Mouse (Mus musculus): ENCODE results near the gene Fbxo31. TPM values are rescaled to one million over a fixed set of nuclear protein-coding genes. Genes with fewer than 3 reads are reported as not detected.

The Fbxo31 gene
- 38.3 and 44.2 TPM in 2 replicates for polyA plus RNA-seq (2015; fragmentation: Nextera tagmentation; extraction: Ambion mirVana)

DNA sequence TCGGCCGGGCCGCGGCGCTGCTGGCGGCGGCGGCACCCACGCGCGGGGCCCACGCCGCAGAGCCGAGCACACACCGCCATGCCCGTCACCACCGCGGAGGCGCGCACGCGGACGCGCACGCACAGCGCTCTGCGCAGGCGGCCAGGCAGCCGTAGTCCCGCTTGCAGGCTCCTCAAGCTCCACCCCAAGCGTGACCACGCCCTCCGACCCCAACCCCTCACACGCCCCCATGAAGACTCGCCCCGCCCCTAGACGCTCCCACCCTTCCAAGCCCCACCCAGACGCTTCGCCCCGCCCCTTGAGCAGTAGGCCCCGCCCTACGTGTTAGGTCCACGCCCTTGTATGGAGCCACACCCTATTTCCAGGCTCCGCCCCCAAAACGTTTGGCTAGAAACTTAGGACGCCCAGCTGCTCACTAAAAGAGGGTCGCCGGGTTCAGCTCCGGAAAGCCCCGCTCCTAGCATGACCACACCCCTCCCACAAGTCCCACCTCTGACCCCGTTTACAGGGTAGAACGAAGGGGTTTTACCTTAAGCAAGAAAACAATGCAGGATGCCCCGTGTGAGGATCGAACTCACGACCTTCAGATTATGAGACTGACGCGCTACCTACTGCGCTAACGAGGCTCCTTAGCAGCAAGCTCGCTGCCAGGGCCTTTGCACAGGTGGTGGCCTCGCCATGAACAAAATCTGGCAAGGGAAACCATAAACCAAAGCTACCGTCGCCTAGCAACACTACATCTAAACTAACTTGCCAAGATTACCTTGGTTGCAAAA lies at the start of gene Fbxo31:
Gene Fbxo31, minus strand, starts transcription at position 131 of the 776 bp plus-strand sequence.
- Histone ChIP-seq H3K4me3 (replicated peaks) (peak within 1 kb of the TSS; percentile 92), H3K9me3 (replicated peaks) (no peaks in the 10 kb centered on the region), H3K36me3 (no peaks in the 10 kb centered on the region), H3K4me2 (peak within 1 kb of the TSS; percentile 83), H3K27me3 (replicated peaks) (peaks cover 6% of the 10 kb centered on the region; the same call in 1 of the 2 replicates), H3K9ac (replicated peaks) (peak within 1 kb of the TSS; percentile 89), H3K27ac (replicated peaks) (peak within 1 kb of the TSS; percentile 73), H3K4me1 (peaks cover 45% of the 10 kb centered on the region)
- ATAC-seq (ENCODE audit: low FRiP score), result peak; percentile 94
- WGBS, result 1% methylated on average over 47 of the region's 63 CpGs

DNA sequence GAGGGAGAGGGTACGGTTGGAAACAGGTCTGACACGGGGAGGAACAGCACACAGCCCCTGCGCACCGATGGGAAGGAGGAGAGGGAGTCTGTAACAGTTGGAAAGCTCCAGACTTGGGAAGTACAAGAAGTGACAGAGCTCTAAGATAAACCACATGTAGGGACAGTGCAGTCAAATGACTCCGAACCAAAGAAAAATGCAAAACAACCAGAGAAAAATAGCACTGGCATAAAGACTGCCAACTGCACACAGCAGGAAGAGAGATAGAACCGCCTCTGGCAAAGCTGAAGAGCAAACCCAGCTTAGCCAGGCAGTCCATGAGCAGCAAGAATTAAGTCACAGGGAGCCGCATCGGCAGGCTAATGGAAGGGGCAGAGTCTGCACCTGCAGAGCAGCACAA lies 44.4 kb upstream of the Fbxo31 start:
- 57% methylated on average over 8 of the region's 8 CpGs for WGBS
- ATAC-seq (ENCODE audit: low FRiP score), result no peak
- Histone ChIP-seq H3K9ac (replicated peaks) (no peak overlapping the region), H3K4me3 (replicated peaks) (no peak overlapping the region), H3K27ac (replicated peaks) (peak overlapping the region; percentile 18; the same call in 1 of the 2 replicates), H3K4me2 (no peak overlapping the region), H3K27me3 (replicated peaks) (no peaks in the 10 kb centered on the region), H3K4me1 (peaks cover 75% of the 10 kb centered on the region), H3K9me3 (replicated peaks) (no peaks in the 10 kb centered on the region), H3K36me3 (peaks cover 26% of the 10 kb centered on the region)

DNA sequence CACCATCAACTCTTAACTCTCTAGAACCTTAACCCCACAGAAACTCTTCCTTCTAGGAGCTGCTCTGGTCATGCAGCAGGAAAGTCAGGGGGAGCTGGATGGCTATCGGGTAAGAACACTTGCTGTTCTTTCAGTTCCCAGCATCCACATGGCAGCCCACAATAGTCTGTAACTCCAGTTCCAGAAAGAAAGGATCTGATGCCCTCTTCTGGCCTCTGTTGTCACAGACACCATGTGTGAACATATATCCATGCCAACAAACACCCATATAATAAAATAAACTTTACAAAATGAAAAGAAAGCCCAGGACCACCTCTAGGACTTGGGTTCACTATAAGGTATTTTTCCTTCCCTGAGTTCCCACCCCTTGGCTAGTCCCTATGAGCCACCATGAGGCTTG lies 43.3 kb upstream of the Fbxo31 start:
- peaks cover 17% of the 10 kb centered on the region for H3K36me3 ChIP-seq
- peaks cover 78% of the 10 kb centered on the region for H3K4me1 ChIP-seq
- 65% methylated on average over 1 of the region's 1 CpGs for WGBS
- no peak overlapping the region for H3K4me3 ChIP-seq (replicated peaks)
- H3K9me3 ChIP-seq (replicated peaks), result no peaks in the 10 kb centered on the region
- H3K27me3 ChIP-seq (replicated peaks), result no peaks in the 10 kb centered on the region
- no peak for ATAC-seq (ENCODE audit: low FRiP score)
- no peak overlapping the region for H3K4me2 ChIP-seq
- H3K9ac ChIP-seq (replicated peaks), result no peak overlapping the region
- H3K27ac ChIP-seq (replicated peaks), result no peak overlapping the region

DNA sequence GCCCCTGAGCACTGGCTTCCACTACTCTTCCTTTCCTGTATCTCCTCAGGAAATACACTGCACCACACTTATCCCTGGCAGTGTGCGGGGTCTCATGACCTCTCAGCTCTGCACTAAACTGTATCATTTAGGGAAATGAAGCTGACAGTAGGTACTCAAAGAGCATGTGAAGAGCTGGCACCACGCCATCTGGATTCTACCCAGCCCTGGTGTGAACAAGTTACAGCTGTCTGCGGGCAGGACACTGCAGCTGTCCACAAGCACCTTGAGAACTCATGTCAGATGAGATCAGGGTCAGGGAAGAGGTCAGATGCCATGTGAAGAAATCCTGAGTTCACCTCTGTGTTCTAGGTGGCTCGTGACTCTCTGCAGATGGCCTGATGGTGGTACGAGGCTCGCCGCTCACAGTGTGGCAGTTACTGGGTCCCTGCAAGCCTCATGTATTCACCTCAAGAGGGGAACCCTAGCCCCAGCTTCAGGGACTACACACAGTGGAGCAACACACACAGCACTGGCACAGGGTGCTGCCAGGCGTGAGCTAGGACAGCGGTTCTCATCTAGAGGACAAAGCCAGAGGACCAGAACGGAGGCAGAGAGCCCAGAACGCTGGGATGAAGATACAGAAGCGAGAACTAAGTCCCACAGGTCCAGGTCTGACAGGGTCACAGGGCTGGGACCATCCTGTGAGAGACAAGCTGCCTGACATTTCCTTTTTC lies 42.4 kb upstream of the Fbxo31 start:
- Histone ChIP-seq H3K4me3 (replicated peaks) (no peak overlapping the region), H3K9me3 (replicated peaks) (no peaks in the 10 kb centered on the region), H3K4me2 (no peak overlapping the region), H3K27ac (replicated peaks) (0 out of 2 replicates have a peak overlapping the region, but pooled peaks have one; percentile 15), H3K27me3 (replicated peaks) (no peaks in the 10 kb centered on the region), H3K36me3 (peaks cover 8% of the 10 kb centered on the region; the same call in 1 of the 2 replicates), H3K4me1 (peaks cover 70% of the 10 kb centered on the region), H3K9ac (replicated peaks) (no peak overlapping the region)
- 85% methylated on average over 12 of the region's 12 CpGs for WGBS
- no peak for ATAC-seq (ENCODE audit: low FRiP score)

DNA sequence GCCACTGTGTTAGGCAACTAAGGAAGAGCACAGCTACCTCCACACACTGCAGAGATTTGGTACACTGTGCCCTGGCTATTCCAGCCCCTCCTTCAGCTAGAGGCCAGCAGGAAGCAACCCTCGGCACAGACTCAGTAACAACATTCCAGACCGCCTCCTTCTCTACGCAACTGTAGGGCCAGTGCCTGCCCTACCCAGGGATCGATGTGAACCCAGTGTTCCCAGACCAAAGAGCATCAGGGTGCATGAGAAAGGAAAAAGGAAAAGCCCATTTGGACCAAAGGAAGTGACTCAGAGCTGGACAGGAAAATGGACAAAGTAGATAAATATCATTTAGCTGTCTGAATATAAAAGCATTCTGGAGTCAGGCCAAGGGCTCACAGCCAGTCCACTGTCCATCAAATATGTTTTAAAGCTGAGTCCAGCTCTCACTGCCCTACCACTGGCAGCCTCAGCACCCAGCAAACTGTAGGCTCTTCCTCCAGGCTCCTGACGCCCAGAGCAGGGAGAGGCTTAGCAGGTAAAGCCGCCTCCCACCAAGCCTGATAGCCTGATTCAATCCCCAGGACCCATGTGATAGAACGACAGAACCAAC lies 40.9 kb upstream of the Fbxo31 start:
- Histone ChIP-seq H3K4me2 (no peak overlapping the region), H3K9me3 (replicated peaks) (no peaks in the 10 kb centered on the region), H3K27me3 (replicated peaks) (no peaks in the 10 kb centered on the region), H3K4me1 (peaks cover 64% of the 10 kb centered on the region), H3K36me3 (peaks cover 7% of the 10 kb centered on the region; the same call in 1 of the 2 replicates), H3K27ac (replicated peaks) (peak overlapping the region; percentile 42), H3K9ac (replicated peaks) (no peak overlapping the region), H3K4me3 (replicated peaks) (no peak overlapping the region)
- WGBS, result 59% methylated on average over 7 of the region's 7 CpGs
- no peak for ATAC-seq (ENCODE audit: low FRiP score)

DNA sequence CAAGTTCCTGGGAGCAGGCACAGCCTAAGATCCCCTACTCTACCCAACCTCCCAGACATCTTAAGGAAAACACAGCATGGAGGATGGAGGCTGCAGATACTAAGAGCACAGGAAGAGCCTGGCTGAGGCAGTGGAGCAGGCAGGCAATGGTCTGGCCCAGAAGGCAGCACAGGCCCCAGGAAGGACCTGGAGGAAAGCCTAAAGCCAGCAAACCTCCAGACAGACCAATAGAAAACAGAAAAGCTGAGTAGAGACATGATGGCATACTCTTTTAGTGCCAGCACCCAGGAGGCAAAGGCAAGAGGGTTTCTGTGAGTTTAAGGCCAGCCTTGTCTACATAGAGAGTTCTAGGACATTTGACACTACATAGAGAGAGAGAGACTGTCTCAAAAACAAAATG lies 34.8 kb upstream of the Fbxo31 start:
- Histone ChIP-seq H3K4me1 (peaks cover 10% of the 10 kb centered on the region; the same call in 1 of the 2 replicates), H3K27ac (replicated peaks) (no peak overlapping the region), H3K27me3 (replicated peaks) (no peaks in the 10 kb centered on the region), H3K9ac (replicated peaks) (no peak overlapping the region), H3K4me3 (replicated peaks) (no peak overlapping the region), H3K36me3 (peaks cover 28% of the 10 kb centered on the region), H3K4me2 (no peak overlapping the region), H3K9me3 (replicated peaks) (no peaks in the 10 kb centered on the region)
- ATAC-seq (ENCODE audit: low FRiP score), result no peak

DNA sequence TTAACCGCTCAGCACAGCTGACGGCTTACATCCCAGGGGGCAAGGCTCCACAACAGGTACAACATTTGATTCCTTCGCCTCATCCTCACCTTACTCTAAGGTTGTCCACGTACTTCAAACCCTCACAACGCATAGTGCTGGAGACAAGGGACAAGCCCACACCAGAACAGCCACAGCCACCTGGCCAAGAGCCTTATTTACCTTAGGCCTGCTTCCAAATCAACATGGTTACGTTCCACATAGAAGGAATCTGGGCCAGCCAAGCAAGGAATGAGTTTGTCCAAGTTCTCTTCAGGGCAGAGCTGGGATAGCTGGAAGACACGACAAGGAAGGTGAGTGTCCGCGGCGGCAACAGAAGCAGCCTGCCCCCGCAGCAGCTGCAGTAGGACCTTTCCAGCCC lies 31.3 kb upstream of the Fbxo31 start:
- Histone ChIP-seq H3K27me3 (replicated peaks) (no peaks in the 10 kb centered on the region), H3K4me1 (0 out of 2 replicates have a peak, but pooled peaks cover 2% of the 10 kb centered on the region), H3K36me3 (peaks cover 56% of the 10 kb centered on the region), H3K27ac (replicated peaks) (no peak overlapping the region), H3K9ac (replicated peaks) (no peak overlapping the region), H3K4me3 (replicated peaks) (no peak overlapping the region), H3K4me2 (no peak overlapping the region), H3K9me3 (replicated peaks) (no peaks in the 10 kb centered on the region)
- WGBS, result 91% methylated on average over 11 of the region's 11 CpGs
- ATAC-seq (ENCODE audit: low FRiP score), result no peak

DNA sequence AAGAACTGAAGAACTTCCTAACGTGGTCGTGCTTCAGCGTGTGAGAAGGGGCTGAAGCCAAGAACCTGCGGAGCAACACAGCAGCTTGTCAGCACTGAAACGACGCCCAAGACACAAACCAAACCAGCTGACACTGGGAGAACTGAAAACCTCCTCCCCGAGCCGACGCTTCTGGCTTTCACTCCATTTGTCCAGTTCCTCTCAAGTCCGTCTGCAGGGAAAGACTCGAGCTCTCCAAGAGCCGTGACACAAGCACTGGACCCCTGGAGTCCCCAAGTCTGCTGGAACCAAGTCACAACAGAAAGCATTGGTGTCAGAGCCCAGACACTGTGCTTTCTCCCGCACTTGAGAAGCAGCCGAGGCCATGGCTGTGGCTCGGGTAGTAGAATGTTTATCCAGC lies 30.6 kb upstream of the Fbxo31 start:
- Histone ChIP-seq H3K27me3 (replicated peaks) (no peaks in the 10 kb centered on the region), H3K9me3 (replicated peaks) (no peaks in the 10 kb centered on the region), H3K36me3 (peaks cover 63% of the 10 kb centered on the region), H3K9ac (replicated peaks) (no peak overlapping the region), H3K4me1 (no peaks in the 10 kb centered on the region), H3K27ac (replicated peaks) (no peak overlapping the region), H3K4me2 (no peak overlapping the region), H3K4me3 (replicated peaks) (no peak overlapping the region)
- ATAC-seq (ENCODE audit: low FRiP score), result no peak
- WGBS, result 91% methylated on average over 15 of the region's 15 CpGs

DNA sequence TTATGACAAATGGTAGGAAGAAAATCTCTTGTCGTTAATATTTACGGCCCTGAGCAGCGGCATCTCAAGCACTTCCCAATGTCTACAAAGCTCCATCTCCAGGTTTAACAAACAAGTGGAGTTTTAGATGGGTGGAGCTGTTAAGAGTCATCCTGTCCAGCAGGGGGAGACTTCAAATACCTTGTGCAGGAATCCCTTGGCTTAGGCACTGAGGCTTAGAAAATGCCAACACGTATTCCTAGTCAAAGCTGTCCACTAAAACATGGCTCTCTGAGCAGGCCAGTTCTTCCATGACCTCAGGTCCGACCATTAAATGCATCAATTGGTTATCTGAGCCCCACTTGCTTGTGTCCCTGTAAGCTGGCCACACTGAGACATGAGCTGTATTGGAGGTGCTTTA lies 29.1 kb upstream of the Fbxo31 start:
- no peak overlapping the region for H3K27ac ChIP-seq (replicated peaks)
- ATAC-seq (ENCODE audit: low FRiP score), result no peak
- no peak overlapping the region for H3K9ac ChIP-seq (replicated peaks)
- no peak overlapping the region for H3K4me3 ChIP-seq (replicated peaks)
- peaks cover 76% of the 10 kb centered on the region for H3K36me3 ChIP-seq
- no peak overlapping the region for H3K4me2 ChIP-seq
- H3K4me1 ChIP-seq, result no peaks in the 10 kb centered on the region
- H3K27me3 ChIP-seq (replicated peaks), result no peaks in the 10 kb centered on the region
- WGBS, result 88% methylated on average over 5 of the region's 5 CpGs
- no peaks in the 10 kb centered on the region for H3K9me3 ChIP-seq (replicated peaks)

DNA sequence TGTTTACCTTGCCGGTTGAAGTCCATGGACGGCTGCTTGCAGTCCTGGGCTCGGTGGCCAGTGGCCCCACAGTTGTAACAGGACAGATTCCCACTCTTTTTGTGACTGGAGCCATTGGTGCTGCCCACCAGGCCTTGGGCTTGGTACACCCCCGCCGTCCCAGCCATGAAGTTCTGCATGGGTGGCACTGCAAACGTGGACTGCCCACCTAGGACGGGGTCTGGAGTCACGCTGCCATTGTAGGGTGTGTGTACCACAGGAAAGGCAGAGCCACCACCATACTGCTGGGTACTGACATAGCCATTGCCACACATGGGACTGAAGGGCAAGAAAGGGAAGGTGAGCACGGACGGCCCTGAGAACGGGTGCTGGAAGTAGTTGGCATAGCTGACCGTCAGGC lies 25.2 kb upstream of the Fbxo31 start:
- H3K9ac ChIP-seq (replicated peaks), result no peak overlapping the region
- ATAC-seq (ENCODE audit: low FRiP score), result no peak
- WGBS, result 97% methylated on average over 12 of the region's 12 CpGs

DNA sequence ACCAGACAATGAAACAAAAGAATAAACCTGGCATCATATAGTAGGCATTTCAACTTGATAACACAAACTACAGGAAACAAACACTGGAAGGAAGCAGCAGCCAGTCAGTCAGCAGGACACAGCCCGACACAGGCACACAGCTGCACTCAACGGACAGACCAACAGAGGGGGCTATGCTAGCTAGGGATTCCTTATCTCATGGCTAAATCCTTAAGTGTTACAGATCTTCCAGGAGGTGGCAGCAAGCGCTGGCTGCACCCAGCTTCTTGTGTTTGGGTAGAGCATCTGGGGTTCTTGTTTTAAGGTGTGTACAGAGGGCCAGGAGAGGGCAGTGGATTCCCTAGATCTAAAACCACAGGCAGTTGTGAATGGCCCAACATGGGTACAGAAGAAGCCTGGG lies 24.3 kb upstream of the Fbxo31 start:
- 23% methylated on average over 3 of the region's 3 CpGs for WGBS

More for the DNA sequence above, 25.2 kb upstream of the Fbxo31 start:
- H3K36me3 ChIP-seq, result peaks cover 87% of the 10 kb centered on the region
- H3K9me3 ChIP-seq (replicated peaks), result no peaks in the 10 kb centered on the region
- no peak overlapping the region for H3K4me3 ChIP-seq (replicated peaks)
- H3K4me2 ChIP-seq, result no peak overlapping the region
- H3K27ac ChIP-seq (replicated peaks), result no peak overlapping the region
- no peaks in the 10 kb centered on the region for H3K4me1 ChIP-seq
- H3K27me3 ChIP-seq (replicated peaks), result no peaks in the 10 kb centered on the region

More for the DNA sequence above, 24.3 kb upstream of the Fbxo31 start:
- Histone ChIP-seq H3K4me3 (replicated peaks) (no peak overlapping the region), H3K9me3 (replicated peaks) (no peaks in the 10 kb centered on the region), H3K9ac (replicated peaks) (no peak overlapping the region), H3K4me1 (no peaks in the 10 kb centered on the region), H3K27me3 (replicated peaks) (no peaks in the 10 kb centered on the region), H3K27ac (replicated peaks) (no peak overlapping the region), H3K36me3 (peaks cover 84% of the 10 kb centered on the region), H3K4me2 (no peak overlapping the region)
- no peak for ATAC-seq (ENCODE audit: low FRiP score)

All from neural tube, embryonic 15.5 days (tissue).